Mouse (Mus musculus): Measurements from ENCODE around the gene 9130230L23Rik. TPM values are rescaled to one million over a fixed set of nuclear protein-coding genes. Genes with fewer than 3 reads are reported as not detected.

9130230L23Rik gene
- total and polyA plus RNA-seq, 3 experiments: 0.22 TPM; not detected in 2

GRCm38 (mm10) chr5:66034375-66035195, 30.5 kb upstream of the 9130230L23Rik start:
- no peak overlapping the region for H3K9ac ChIP-seq (ENCODE audit: control insufficient read depth, low read depth, low read length, poor library complexity, severe bottlenecking)
- H3K27me3 ChIP-seq (ENCODE audit: control insufficient read depth in 1 of 2, insufficient read depth in 2 of 2, low read length in 2 of 2): peaks cover 0 to 2% of the 10 kb centered on the region in 2 experiments; a peak in 1 of 4 replicates
- no peaks in the 10 kb centered on the region for H3K9me3 ChIP-seq (replicated peaks; ENCODE audit: insufficient read depth, low read length)
- no peak overlapping the region for H3K4me3 ChIP-seq (ENCODE audit: control insufficient read depth in 1 of 2, insufficient read depth in 1 of 2, low read depth in 2 of 2, low read length in 2 of 2)
- H3K79me2 ChIP-seq (ENCODE audit: control insufficient read depth, insufficient read depth, low read length, poor library complexity): no peaks in the 10 kb centered on the region
- peaks cover 0 to 3% of the 10 kb centered on the region in 2 experiments; a peak in 2 of 4 replicates for H3K4me1 ChIP-seq (ENCODE audit: control insufficient read depth in 1 of 2, insufficient read depth in 2 of 2, low read length in 2 of 2)
- H3K36me3 ChIP-seq (ENCODE audit: control insufficient read depth in 1 of 2, insufficient read depth in 2 of 2, low read length in 2 of 2): no peaks in the 10 kb centered on the region
- H3K27ac ChIP-seq (ENCODE audit: control insufficient read depth, low read depth, low read length): no peak overlapping the region
- TF ChIP-seq CTCF (IDR thresholded peaks at IDR 0.05 in 2 of 3, conservative IDR thresholded peaks at IDR 0.05 in 1 of 3; ENCODE audit: control insufficient read depth in 1 of 3, insufficient read depth in 1 of 3, low read depth in 2 of 3, low read length in 3 of 3, poor library complexity in 1 of 3, severe bottlenecking in 1 of 3): no peak
- no peak for DNase-seq (ENCODE audit: low read depth, low spot score)

- H3K4me3 ChIP-seq (ENCODE audit: control insufficient read depth in 1 of 2, insufficient read depth in 1 of 2, low read depth in 2 of 2, low read length in 2 of 2): no peak overlapping the region
- H3K9ac ChIP-seq (ENCODE audit: control insufficient read depth, low read depth, low read length, poor library complexity, severe bottlenecking): no peak overlapping the region
- TF ChIP-seq ZMIZ1 (IDR thresholded peaks at IDR 0.05; ENCODE audit: low read depth, low read length) (no peak), POLR2AphosphoS5 (IDR thresholded peaks at IDR 0.05; ENCODE audit: borderline replicate concordance, low read depth, low read length) (no peak), MAZ (IDR thresholded peaks at IDR 0.05; ENCODE audit: low read depth, low read length) (no peak), BHLHE40 (IDR thresholded peaks at IDR 0.05; ENCODE audit: borderline replicate concordance, low read depth, low read length) (no peak), NELFE (IDR thresholded peaks at IDR 0.05; ENCODE audit: low read depth, low read length) (no peak), MYC (IDR thresholded peaks at IDR 0.05; ENCODE audit: low read depth, low read length) (no peak), ZNF384 (IDR thresholded peaks at IDR 0.05; ENCODE audit: low read depth, low read length) (no peak), MAX (IDR thresholded peaks at IDR 0.05; ENCODE audit: low read length) (no peak), ZC3H11A (IDR thresholded peaks at IDR 0.05; ENCODE audit: low read depth, low read length) (no peak), RCOR1 (IDR thresholded peaks at IDR 0.05; ENCODE audit: low read depth, low read length) (no peak), POLR2AphosphoS2 (IDR thresholded peaks at IDR 0.05; ENCODE audit: low read length) (no peak), MXI1 (IDR thresholded peaks at IDR 0.05; ENCODE audit: low read depth, low read length) (no peak), E2F4 (IDR thresholded peaks at IDR 0.05; ENCODE audit: borderline replicate concordance, low read depth, low read length) (no peak)
- H3K9me3 ChIP-seq (replicated peaks; ENCODE audit: insufficient read depth, low read length): no peaks in the 10 kb centered on the region
- no peak overlapping the region for H3K27ac ChIP-seq (ENCODE audit: control insufficient read depth, low read depth, low read length)
- no peaks in the 10 kb centered on the region for H3K36me3 ChIP-seq (ENCODE audit: control insufficient read depth in 1 of 2, insufficient read depth in 2 of 2, low read length in 2 of 2)
- DNase-seq (ENCODE audit: low read depth, low spot score): no peak
- no peaks in the 10 kb centered on the region for H3K79me2 ChIP-seq (ENCODE audit: control insufficient read depth, insufficient read depth, low read length, poor library complexity)
- H3K27me3 ChIP-seq (ENCODE audit: control insufficient read depth in 1 of 2, insufficient read depth in 2 of 2, low read length in 2 of 2): peaks cover 0 to 2% of the 10 kb centered on the region in 2 experiments; a peak in 1 of 4 replicates
- peaks cover 0 to 3% of the 10 kb centered on the region in 2 experiments; a peak in 2 of 4 replicates for H3K4me1 ChIP-seq (ENCODE audit: control insufficient read depth in 1 of 2, insufficient read depth in 2 of 2, low read length in 2 of 2)
Measured at GRCm38 (mm10) chr5:66032826-66033225, 28.7 kb upstream of the 9130230L23Rik start.

All from MEL (cell line).